Mouse (Mus musculus) kidney, adult 2 months (tissue): Measurements from ENCODE around the gene Tnip3. TPM values are rescaled to one million over a fixed set of nuclear protein-coding genes. Genes with fewer than 3 reads are reported as not detected.

ENCODE experiments used
- DNase-seq: peaks from one replicate; pipeline ENCODE4 v3.0.0; 2021
- H3K27ac ChIP-seq: fragments of 200-500 bp; 2 replicates; pipeline ENCODE4 v1.5.1; 2012; ENCODE audit warnings: low read depth, low read length, control low read depth, inconsistent platforms; ENCODE audit not compliant: insufficient read depth
- H3K27me3 ChIP-seq: fragments of 200-500 bp; replicated peaks from 2 replicates; pipeline ENCODE4 v1.6.1; 2012; ENCODE audit warnings: mild to moderate bottlenecking, moderate library complexity, low read length, inconsistent platforms; ENCODE audit not compliant: control insufficient read depth, insufficient read depth
- H3K36me3 ChIP-seq: fragments of 200-500 bp; 2 replicates; pipeline ENCODE4 v1.6.1; 2012; ENCODE audit warnings: mild to moderate bottlenecking, moderate library complexity, low read length, inconsistent platforms; ENCODE audit not compliant: control insufficient read depth, insufficient read depth
- H3K4me1 ChIP-seq: fragments of 200-500 bp; 2 replicates; pipeline ENCODE4 v1.6.1; 2011; ENCODE audit warnings: low read length; ENCODE audit not compliant: control insufficient read depth, insufficient read depth
- H3K4me3 ChIP-seq: fragments of 200-500 bp; 2 replicates; pipeline ENCODE4 v1.5.1; 2011; ENCODE audit warnings: mild to moderate bottlenecking, low read depth, low read length, control low read depth; ENCODE audit not compliant: insufficient read depth
- CTCF ChIP-seq: fragments of 200-500 bp; conservative IDR thresholded peaks from 2 replicates; pipeline ENCODE4 v1.5.1; 2011; ENCODE audit warnings: low read depth, mild to moderate bottlenecking, control low read depth, low read length, moderate library complexity, mixed read lengths; ENCODE audit not compliant: insufficient read depth, insufficient read length
- POLR2A ChIP-seq: fragments of 200-500 bp; IDR thresholded peaks from one replicate; pipeline ENCODE4 v1.6.1; 2011; ENCODE audit warnings: low read depth, low read length, control low read depth
- WGBS: fragments of 180-500 bp; shearing (Covaris S2); methylation state at CpG from one replicate; pipeline ENCODE4 v1.1.7; 2018; 5-methylcytosine and 5-hydroxymethylcytosine counted together
- polyA plus RNA-seq: library from polyadenylated mRNA; depleted of rRNA; stranded (reverse); fragments of >200 nt; gene quantifications from 2 replicates; pipeline ENCODE4 v1.2.3, GENCODE M21; 2012

The Tnip3 gene
- polyA plus RNA-seq, 1 experiment, result 0.06 TPM

GRCm38 (mm10) chr6:65599865-65600739, 75.0 kb downstream of the Tnip3 start:
- TF ChIP-seq CTCF (no peak), POLR2A (no peak)
- Histone ChIP-seq H3K36me3 (no peaks in the 10 kb centered on the region), H3K4me1 (no peaks in the 10 kb centered on the region), H3K27me3 (no peaks in the 10 kb centered on the region), H3K27ac (no peak overlapping the region), H3K4me3 (no peak overlapping the region)
- 44% methylated on average over 7 of the region's 7 CpGs for WGBS
- DNase-seq, result no peak

GRCm38 (mm10) chr6:65600887-65601286, 75.8 kb downstream of the Tnip3 start:
- TF ChIP-seq CTCF, result no peak
- no peak for TF ChIP-seq POLR2A
- 58% methylated on average over 1 of the region's 1 CpGs for WGBS
- no peak overlapping the region for H3K4me3 ChIP-seq
- H3K27me3 ChIP-seq, result no peaks in the 10 kb centered on the region
- no peaks in the 10 kb centered on the region for H3K4me1 ChIP-seq
- DNase-seq, result no peak
- no peak overlapping the region for H3K27ac ChIP-seq
- no peaks in the 10 kb centered on the region for H3K36me3 ChIP-seq

- DNase-seq, result no peak
- no peak overlapping the region for H3K4me3 ChIP-seq
- H3K36me3 ChIP-seq, result no peaks in the 10 kb centered on the region
- no peak for TF ChIP-seq CTCF
- no peak for TF ChIP-seq POLR2A
- H3K4me1 ChIP-seq, result no peaks in the 10 kb centered on the region
- WGBS, result 78% methylated on average over 4 of the region's 4 CpGs
- no peaks in the 10 kb centered on the region for H3K27me3 ChIP-seq
- no peak overlapping the region for H3K27ac ChIP-seq
Measured at GRCm38 (mm10) chr6:65605778-65606177, 80.7 kb downstream of the Tnip3 start.

- Histone ChIP-seq H3K27ac (no peak overlapping the region), H3K4me1 (no peaks in the 10 kb centered on the region), H3K36me3 (no peaks in the 10 kb centered on the region), H3K27me3 (no peaks in the 10 kb centered on the region), H3K4me3 (no peak overlapping the region)
- DNase-seq, result no peak
- TF ChIP-seq CTCF (no peak), POLR2A (no peak)
Measured at GRCm38 (mm10) chr6:65606946-65607345, 81.8 kb downstream of the Tnip3 start.

- Histone ChIP-seq H3K27ac (no peak overlapping the region), H3K4me3 (no peak overlapping the region)
- no peak for DNase-seq
Measured at GRCm38 (mm10) chr6:65611834-65612233, 86.7 kb downstream of the Tnip3 start.

GRCm38 (mm10) chr6:65613924-65614585, 88.9 kb downstream of the Tnip3 start:
- Histone ChIP-seq H3K27me3 (no peaks in the 10 kb centered on the region), H3K27ac (no peak overlapping the region), H3K4me1 (no peaks in the 10 kb centered on the region), H3K36me3 (no peaks in the 10 kb centered on the region), H3K4me3 (no peak overlapping the region)
- DNase-seq, result no peak
- TF ChIP-seq CTCF (no peak), POLR2A (no peak)

More at GRCm38 (mm10) chr6:65611834-65612233, 86.7 kb downstream of the Tnip3 start:
- Histone ChIP-seq H3K4me1 (no peaks in the 10 kb centered on the region), H3K27me3 (no peaks in the 10 kb centered on the region), H3K36me3 (no peaks in the 10 kb centered on the region)
- no peak for TF ChIP-seq POLR2A
- TF ChIP-seq CTCF, result no peak

- 67% methylated on average over 4 of the region's 4 CpGs for WGBS
- TF ChIP-seq POLR2A, result no peak
- TF ChIP-seq CTCF, result no peak
- DNase-seq, result no peak
- no peak overlapping the region for H3K4me3 ChIP-seq
- no peaks in the 10 kb centered on the region for H3K4me1 ChIP-seq
- no peak overlapping the region for H3K27ac ChIP-seq
- no peaks in the 10 kb centered on the region for H3K27me3 ChIP-seq
- no peaks in the 10 kb centered on the region for H3K36me3 ChIP-seq
Measured at GRCm38 (mm10) chr6:65615641-65616040, 90.5 kb downstream of the Tnip3 start.
